8 mouse cellular contexts compared by ENCODE assay signal in genomic region chr1:85895391-85895837, GRCm38 (mm10). TPM values are rescaled to one million over a fixed set of nuclear protein-coding genes. Genes with fewer than 3 reads are reported as not detected.
DNase-seq lines count a peak whose midpoint lies in the region; ATAC-seq and TF ChIP-seq lines count a peak whose summit lies in the region.

No protein-coding gene starts in this region.

- H3K9ac ChIP-seq in heart, adult 2 months (ENCODE audit: low read depth, low read length) = peak overlapping the region; percentile 62
- H3K9ac ChIP-seq in intestine, postnatal 0 days (ENCODE audit: low read depth, low read length) = peak overlapping the region; percentile 67
- peak overlapping the region; percentile 73 for H3K9ac ChIP-seq in midbrain, embryonic 15.5 days

- peak overlapping the region; percentile 88 for H3K4me3 ChIP-seq in embryonic facial prominence, embryonic 10.5 days
- H3K4me3 ChIP-seq in heart, adult 2 months = peak overlapping the region; percentile 77
- peak overlapping the region; percentile 88 for H3K4me3 ChIP-seq in intestine, postnatal 0 days (ENCODE audit: low read depth, low read length)
- peak overlapping the region; percentile 73 for H3K4me3 ChIP-seq in midbrain, embryonic 15.5 days

- H3K27me3 ChIP-seq in embryonic facial prominence, embryonic 10.5 days (replicated peaks; ENCODE audit: low read depth, poor library complexity, severe bottlenecking) = no peaks in the 10 kb centered on the region
- H3K27me3 ChIP-seq in heart, adult 2 months (ENCODE audit: control insufficient read depth, insufficient read depth, low read length) = no peaks in the 10 kb centered on the region
- no peaks in the 10 kb centered on the region for H3K27me3 ChIP-seq in intestine, postnatal 0 days (replicated peaks; ENCODE audit: control insufficient read depth, insufficient read depth, low read length)
- no peaks in the 10 kb centered on the region for H3K27me3 ChIP-seq in midbrain, embryonic 15.5 days (replicated peaks)

- H3K27ac ChIP-seq in embryonic facial prominence, embryonic 10.5 days (replicated peaks) = peak overlapping the region; percentile 95
- H3K27ac ChIP-seq in heart, adult 2 months = peak overlapping the region; percentile 72
- peak overlapping the region; percentile 71 for H3K27ac ChIP-seq in intestine, postnatal 0 days (ENCODE audit: low read depth, low read length)
- peak overlapping the region; percentile 89 for H3K27ac ChIP-seq in midbrain, embryonic 15.5 days

- ATAC-seq in intestine, postnatal 0 days = peak; percentile 76
- ATAC-seq in midbrain, embryonic 15.5 days (replicated peaks) = peak; percentile 42

- peaks cover 60% of the 10 kb centered on the region for H3K4me1 ChIP-seq in embryonic facial prominence, embryonic 10.5 days
- peaks cover 21% of the 10 kb centered on the region for H3K4me1 ChIP-seq in heart, adult 2 months (ENCODE audit: control insufficient read depth, insufficient read depth, low read length)
- peaks cover 16% of the 10 kb centered on the region; the same call in 1 of the 2 replicates for H3K4me1 ChIP-seq in intestine, postnatal 0 days (replicated peaks; ENCODE audit: control insufficient read depth, insufficient read depth, low read length)
- peaks cover 58% of the 10 kb centered on the region for H3K4me1 ChIP-seq in midbrain, embryonic 15.5 days

- 0 out of 2 replicates have a peak, but pooled peaks have one; percentile 54 for TF ChIP-seq EP300 in heart, adult 2 months (IDR thresholded peaks at IDR 0.05; ENCODE audit: insufficient read depth, low read depth, low read length)

- DNase-seq in 3T3-L1 (ENCODE audit: low read depth, low spot score) (peak; percentile 75), liver (peak; percentile 61)
- peak; percentile 58 to 63 for DNase-seq in adrenal gland, adult 18-20 months (ENCODE audit: low spot score in 2 of 2)
- peak; percentile 80 for DNase-seq in embryonic facial prominence, embryonic 10.5 days (ENCODE audit: low spot score)
- DNase-seq in heart, adult 2 months = peak; percentile 70 to 78
- DNase-seq in spleen, postnatal 36 days (ENCODE audit: low spot score in 2 of 2) = peak; percentile 55 to 71

- H3K36me3 ChIP-seq in embryonic facial prominence, embryonic 10.5 days (replicated peaks) = peaks cover 1% of the 10 kb centered on the region
- H3K36me3 ChIP-seq in heart, adult 2 months (ENCODE audit: control insufficient read depth, insufficient read depth, low read length) = no peaks in the 10 kb centered on the region; the same call in 1 of the 2 replicates
- H3K36me3 ChIP-seq in intestine, postnatal 0 days (ENCODE audit: control insufficient read depth, insufficient read depth) = no peaks in the 10 kb centered on the region
- H3K36me3 ChIP-seq in midbrain, embryonic 15.5 days (replicated peaks) = no peaks in the 10 kb centered on the region

- WGBS in embryonic facial prominence, embryonic 10.5 days = 2% methylated on average over 15 of the region's 15 CpGs
- 9% methylated on average over 15 of the region's 15 CpGs for WGBS in heart, adult 2 months
- whole genome bisulfite sequencing in intestine, postnatal 0 days = 4% methylated on average over 15 of the region's 15 CpGs
- 1% methylated on average over 15 of the region's 15 CpGs for WGBS in midbrain, embryonic 15.5 days

- TF ChIP-seq CTCF in heart, adult 2 months (IDR thresholded peaks at IDR 0.05) = peak; percentile 67
- peak; percentile 70 for TF ChIP-seq CTCF in intestine, postnatal 0 days (IDR thresholded peaks at IDR 0.05; ENCODE audit: low read depth)

- H3K9me3 ChIP-seq in embryonic facial prominence, embryonic 10.5 days = no peaks in the 10 kb centered on the region
- no peaks in the 10 kb centered on the region for H3K9me3 ChIP-seq in intestine, postnatal 0 days (ENCODE audit: control insufficient read depth)
- no peaks in the 10 kb centered on the region for H3K9me3 ChIP-seq in midbrain, embryonic 15.5 days

- no peaks in the 10 kb centered on the region for H3K79me2 ChIP-seq in heart, adult 2 months (replicated peaks; ENCODE audit: control insufficient read depth, insufficient read depth, low read length)

- H3K4me2 ChIP-seq in intestine, postnatal 0 days (replicated peaks; ENCODE audit: low read depth) = peak overlapping the region; percentile 87
- H3K4me2 ChIP-seq in midbrain, embryonic 15.5 days = peak overlapping the region; percentile 78

- TF ChIP-seq POLR2A in heart, adult 2 months (IDR thresholded peaks at IDR 0.05; ENCODE audit: insufficient read depth, low read depth, low read length) = 0 out of 2 replicates have a peak, but pooled peaks have one; percentile 33

- intact Hi-C loops in heart, adult 2 months (cut with DNase I) = loop anchor here (2.0 kb wide), 2 partner anchors 39 to 43 kb away; no protein-coding TSS in a partner anchor

RNA-seq across cellular contexts. Expression of gene Itm2c, which starts 1.3 kb away (rescaled TPM):
- 100 to 1,000 TPM; 480 to 761 TPM for total RNA-seq in adrenal gland, adult 18-20 months (2021)
- polyA plus RNA-seq in embryonic facial prominence, embryonic 10.5 days (2016; fragmentation: Nextera tagmentation; extraction: Ambion mirVana) = 168 and 177 TPM in 2 replicates
- 10 to 100 TPM; 60.3 to 62.0 TPM for total RNA-seq in heart, adult 2 months (2021)
- 101 and 137 TPM in 2 replicates for polyA plus RNA-seq in heart, adult 2 months (2012; rRNA removed)
- polyA plus RNA-seq in intestine, postnatal 0 days (2015; fragmentation: Nextera tagmentation; extraction: Ambion mirVana) = 112 and 113 TPM in 2 replicates
- polyA plus RNA-seq in midbrain, embryonic 15.5 days (2015; fragmentation: Nextera tagmentation; extraction: Ambion mirVana) = 233 and 248 TPM in 2 replicates

RNA-seq across cellular contexts. Expression of gene 4933407L21Rik, which starts 32.9 kb away (rescaled TPM):
- total RNA-seq in adrenal gland, adult 18-20 months (2021) = not detected
- 0.22 TPM in 1 of 2 replicates, not detected in the other for polyA plus RNA-seq in embryonic facial prominence, embryonic 10.5 days (2016; fragmentation: Nextera tagmentation; extraction: Ambion mirVana)
- total RNA-seq in heart, adult 2 months (2021) = not detected
- not detected in 2 replicates for polyA plus RNA-seq in heart, adult 2 months (2012; rRNA removed)
- polyA plus RNA-seq in intestine, postnatal 0 days (2015; fragmentation: Nextera tagmentation; extraction: Ambion mirVana) = 0.13 and 0.22 TPM in 2 replicates
- polyA plus RNA-seq in midbrain, embryonic 15.5 days (2015; fragmentation: Nextera tagmentation; extraction: Ambion mirVana) = 8.9 and 11.0 TPM in 2 replicates

Comparison
In these comparisons a context has a peak if more than half of its experiments do, and no peak if none do; other contexts are left out.
1. Peak in every context shown above with its lines: DNase-seq, ATAC-seq, H3K4me3 ChIP-seq and H3K27ac ChIP-seq.